Mouse (Mus musculus) thymus, postnatal 10 days (tissue): ENCODE results near the gene Alk.

Experiments
- DNase-seq, 2 experiments: peaks; one replicate each; pipeline ENCODE4 v3.0.0; 2021; ENCODE audit warnings: low spot score in 2 of 2

The Alk gene

GRCm38 (mm10) chr17:72604610-72604980 lies at the start of gene Alk:
Gene Alk (minus strand): TSS chr17:72604627.
- peak; percentile 46 to 59 for DNase-seq

DNA sequence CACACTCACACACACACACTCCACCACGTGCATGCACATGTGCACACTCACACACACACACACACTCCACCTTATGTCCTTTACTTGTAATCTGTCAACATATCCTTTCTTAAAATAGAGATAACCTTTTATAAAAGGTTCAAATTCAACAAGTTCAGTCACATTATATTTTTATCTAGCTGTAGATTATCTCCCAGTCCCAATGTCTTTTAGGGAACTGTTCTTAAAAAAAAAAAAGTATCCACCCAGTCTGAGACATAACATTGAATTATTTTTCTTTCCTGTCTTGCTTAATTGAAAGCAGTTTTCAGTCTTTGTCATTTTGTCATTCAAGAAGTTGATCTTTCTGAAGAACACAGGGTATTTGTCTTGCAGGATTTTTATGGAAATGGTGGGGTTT lies 48.4 kb upstream of the Alk start:
- no peak for DNase-seq

GRCm38 (mm10) chr17:72648607-72649217 lies 44.3 kb upstream of the Alk start:
- DNase-seq = no peak

DNA sequence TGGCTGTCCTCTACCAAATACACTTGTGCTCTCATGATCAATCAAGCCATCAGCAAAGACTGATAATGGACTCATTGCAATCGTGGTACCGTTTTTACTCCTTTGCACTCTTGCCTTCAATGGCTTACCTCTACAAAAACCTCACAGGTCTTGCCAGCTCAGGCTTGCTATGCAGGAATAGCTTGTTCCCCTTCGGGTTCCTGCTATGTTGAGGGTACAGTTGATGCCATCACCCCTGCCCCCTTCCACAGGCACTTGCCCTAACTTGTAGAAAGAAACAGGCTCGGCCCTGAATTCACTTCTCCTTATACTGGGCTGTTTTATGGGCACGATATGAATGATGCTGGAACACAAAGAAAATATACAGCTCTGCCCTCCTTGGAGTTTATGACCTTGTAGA lies 41.7 kb upstream of the Alk start:
- no peak for DNase-seq

- DNase-seq = no peak
These were observed 35.7 kb upstream of the Alk start for GRCm38 (mm10) chr17:72640095-72640494.

DNA sequence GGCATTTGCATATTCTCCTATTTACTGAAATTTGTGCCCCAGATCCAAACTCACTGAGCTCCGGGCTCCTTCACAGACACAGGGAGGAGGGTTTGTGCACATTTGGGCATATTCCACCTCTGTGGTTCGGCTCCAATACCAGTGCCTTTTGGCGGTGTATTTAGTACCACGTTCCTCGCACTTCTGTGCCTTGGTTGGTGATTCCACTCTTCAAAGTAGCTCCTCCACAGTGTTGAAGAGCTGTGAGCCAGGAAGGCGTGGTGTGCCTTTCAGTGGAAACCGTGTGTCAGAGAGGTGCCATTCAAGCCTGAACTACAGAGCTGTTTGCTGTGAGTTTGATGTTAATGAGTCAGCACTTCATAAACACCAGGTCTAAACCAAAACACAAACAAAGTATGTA lies 35.0 kb upstream of the Alk start:
- no peak for DNase-seq

DNA sequence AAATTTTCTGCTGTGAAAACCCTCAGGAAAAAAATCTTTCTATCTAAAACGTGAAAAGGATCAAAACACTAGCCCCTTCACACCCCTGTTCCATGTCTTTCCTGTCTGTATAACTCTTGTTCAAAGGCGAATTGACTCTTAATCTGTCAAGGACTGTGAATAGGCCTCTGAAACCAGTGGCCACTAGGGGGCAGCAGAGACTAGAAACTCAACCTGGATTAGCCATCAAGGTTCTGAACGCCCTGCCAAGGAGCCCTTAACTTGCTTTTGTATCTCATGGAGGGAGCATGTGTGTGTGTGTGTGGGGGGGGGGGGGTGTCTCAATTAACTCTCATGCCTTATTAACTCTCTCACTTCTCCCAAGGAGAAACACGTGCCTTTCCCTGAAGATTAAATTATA lies 1.8 kb upstream of the Alk start:
- peak; percentile 23 to 75 for DNase-seq

GRCm38 (mm10) chr17:72603886-72604609 lies 379 bp downstream of the Alk start:
- DNase-seq = peak in 1 of 2 experiments; percentile 3

GRCm38 (mm10) chr17:72603118-72603885 lies 1.1 kb downstream of the Alk start:
- peak in 1 of 2 experiments; percentile 30 for DNase-seq

- DNase-seq = no peak
These were observed 3.6 kb downstream of the Alk start for GRCm38 (mm10) chr17:72600806-72601205.

DNA sequence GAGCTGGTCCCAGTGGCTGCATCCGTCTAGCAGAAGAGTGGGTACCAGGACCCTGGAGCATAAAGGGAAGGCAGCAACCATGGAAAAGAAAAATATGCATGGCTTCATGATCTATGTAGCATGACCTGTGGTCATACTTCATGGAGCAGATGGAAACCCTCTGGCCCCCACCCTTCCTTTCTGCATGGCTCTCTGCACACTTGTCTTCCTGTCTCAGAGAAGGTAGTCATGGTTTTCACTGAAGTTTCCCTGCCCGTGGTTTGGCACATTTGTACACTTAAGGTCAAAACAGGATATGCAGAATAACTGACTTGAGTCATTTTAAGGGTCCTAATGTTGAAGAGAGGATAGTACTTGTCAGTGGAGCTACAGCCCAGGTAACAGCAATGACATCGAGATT lies 16.8 kb downstream of the Alk start:
- no peak for DNase-seq

- DNase-seq = no peak
These were observed 24.3 kb downstream of the Alk start for GRCm38 (mm10) chr17:72580142-72580541.

- no peak for DNase-seq
These were observed 25.1 kb downstream of the Alk start for GRCm38 (mm10) chr17:72579321-72579720.

- DNase-seq = no peak
These were observed 33.0 kb downstream of the Alk start for GRCm38 (mm10) chr17:72571379-72571778.

GRCm38 (mm10) chr17:72569491-72569890 lies 34.9 kb downstream of the Alk start:
- no peak for DNase-seq

- no peak for DNase-seq
These were observed 41.0 kb downstream of the Alk start for GRCm38 (mm10) chr17:72563423-72563822.

- DNase-seq = no peak
These were observed 43.0 kb downstream of the Alk start for GRCm38 (mm10) chr17:72561471-72561870.

- no peak for DNase-seq
These were observed 43.7 kb downstream of the Alk start for GRCm38 (mm10) chr17:72560771-72561170.

- DNase-seq = no peak
These were observed 47.2 kb downstream of the Alk start for GRCm38 (mm10) chr17:72557029-72557735.

DNA sequence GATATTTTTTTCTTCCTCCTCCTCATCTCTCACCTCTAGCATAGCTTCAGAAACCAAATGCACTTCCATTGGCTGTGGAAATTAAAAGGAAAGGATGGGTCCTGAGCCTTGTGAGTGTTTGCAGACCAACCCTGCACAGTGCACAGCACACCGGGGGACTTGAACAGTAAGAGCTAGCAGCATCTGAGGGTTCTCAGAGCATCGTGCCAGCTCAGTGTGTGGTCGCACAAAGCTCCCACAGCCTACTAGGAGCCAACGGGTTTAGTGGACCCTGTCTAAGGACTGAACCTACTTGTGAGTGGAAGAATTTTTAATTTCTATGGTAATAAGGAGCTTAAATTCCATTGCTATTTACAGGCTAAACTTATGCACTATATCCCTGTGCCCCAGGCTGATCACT lies 58.2 kb downstream of the Alk start:
- DNase-seq = no peak

DNA sequence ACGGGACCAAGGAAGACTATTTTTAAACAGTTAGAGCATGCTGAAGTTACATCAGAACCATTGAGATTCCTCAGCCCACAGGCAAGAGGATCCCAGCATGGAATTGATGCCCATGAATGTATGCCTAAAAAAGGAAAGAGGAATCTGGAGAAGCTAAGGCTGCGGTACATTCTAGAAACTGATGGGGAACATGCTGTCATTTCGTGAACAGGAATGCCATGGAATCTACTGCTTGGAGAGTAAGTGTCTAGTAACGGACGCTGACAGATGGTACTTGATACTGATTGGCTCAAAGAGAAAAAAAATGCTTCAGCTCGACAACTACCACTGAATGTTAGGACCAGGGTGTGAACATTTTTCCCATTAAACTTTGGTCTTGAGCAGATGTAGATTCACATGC lies 69.1 kb downstream of the Alk start:
- no peak for DNase-seq

GRCm38 (mm10) chr17:72532266-72532665 lies 72.2 kb downstream of the Alk start:
- no peak for DNase-seq
